Mouse (Mus musculus) kidney, embryonic 14.5 days (tissue): Measurements from ENCODE around the gene Nck2. TPM values are rescaled to one million over a fixed set of nuclear protein-coding genes. Genes with fewer than 3 reads are reported as not detected.

Source experiments
- ATAC-seq: fragments of 200-750 bp; cut with Nextera tagmentation; 2 replicates; pipeline ENCODE4 v1.8.0; 2017; ENCODE audit warnings: moderate number of reproducible peaks, mild to moderate bottlenecking, moderate TSS enrichment, moderate library complexity; ENCODE audit not compliant: low FRiP score, low TSS enrichment
- H3K27ac ChIP-seq: fragments of 300-500 bp; sonication (generic); 2 replicates; pipeline ENCODE4 v1.5.1; 2014; ENCODE audit warnings: low read depth, mild to moderate bottlenecking, low read length, moderate library complexity, mixed read lengths
- H3K27me3 ChIP-seq: fragments of 300-500 bp; sonication (generic); 2 replicates; pipeline ENCODE4 v1.6.1; 2014; ENCODE audit warnings: mild to moderate bottlenecking, low read length; ENCODE audit not compliant: control insufficient read depth, insufficient read depth
- H3K36me3 ChIP-seq: fragments of 300-500 bp; sonication (generic); 2 replicates; pipeline ENCODE4 v1.6.1; 2014; ENCODE audit warnings: low read length, mixed read lengths; ENCODE audit not compliant: control insufficient read depth, insufficient read depth
- H3K4me1 ChIP-seq: fragments of 300-500 bp; sonication (generic); 2 replicates; pipeline ENCODE4 v1.6.1; 2014; ENCODE audit warnings: low read length, mixed read lengths; ENCODE audit not compliant: control insufficient read depth, insufficient read depth
- H3K4me2 ChIP-seq: fragments of 300-500 bp; sonication (generic); replicated peaks from 2 replicates; pipeline ENCODE4 v1.6.1; 2014; ENCODE audit warnings: low read depth, mild to moderate bottlenecking, low read length
- H3K4me3 ChIP-seq: fragments of 300-500 bp; sonication (generic); 2 replicates; pipeline ENCODE4 v1.5.1; 2014; ENCODE audit warnings: mild to moderate bottlenecking, low read length
- H3K9ac ChIP-seq: fragments of 300-500 bp; sonication (generic); 2 replicates; pipeline ENCODE4 v1.6.1; 2014; ENCODE audit warnings: low read depth, mild to moderate bottlenecking, low read length, moderate library complexity
- H3K9me3 ChIP-seq: fragments of 300-500 bp; sonication (generic); 2 replicates; pipeline ENCODE4 v1.6.1; 2016; ENCODE audit warnings: low read length; ENCODE audit not compliant: control insufficient read depth
- WGBS: fragments of 180-500 bp; shearing (Covaris S2); extraction: QIAGEN DNeasy Blood & Tissue Kit; methylation state at CpG from one replicate; pipeline ENCODE4 v1.1.7; 2014; 5-methylcytosine and 5-hydroxymethylcytosine counted together
- polyA plus RNA-seq: library from polyadenylated mRNA; unstranded; fragments of >200 nt; fragmentation: Nextera tagmentation; extraction: Ambion mirVana; gene quantifications from 2 replicates; pipeline ENCODE4 v1.2.1, GENCODE M21; 2014

Gene Nck2
- polyA plus RNA-seq, 1 experiment from 2014 or later, result 54.0 TPM

DNA sequence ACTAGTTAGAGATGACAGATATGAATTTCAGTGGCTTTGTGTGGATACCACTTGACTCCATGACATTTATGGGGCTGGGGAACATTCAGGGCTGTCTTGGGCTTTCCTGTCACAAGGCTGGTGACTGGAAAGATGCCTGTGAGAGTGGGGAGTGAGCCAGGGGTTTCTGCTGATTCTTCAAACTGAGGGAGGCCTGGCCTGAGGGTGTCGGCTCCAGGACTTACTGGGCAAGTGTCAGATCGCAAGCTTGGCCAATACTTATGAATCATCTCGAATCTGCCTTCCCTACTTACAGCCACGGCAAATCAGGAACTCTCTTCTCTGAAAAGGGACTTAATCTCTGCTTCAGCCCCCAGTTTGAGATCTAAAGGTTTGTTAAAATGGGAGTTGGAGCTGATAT is 18.3 kb downstream of the Nck2 start:
- Histone ChIP-seq H3K4me3 (no peak overlapping the region), H3K36me3 (0 out of 2 replicates have a peak, but pooled peaks cover 3% of the 10 kb centered on the region), H3K4me2 (no peak overlapping the region), H3K27me3 (no peaks in the 10 kb centered on the region), H3K4me1 (peaks cover 19% of the 10 kb centered on the region; the same call in 1 of the 2 replicates), H3K9ac (no peak overlapping the region), H3K9me3 (no peaks in the 10 kb centered on the region), H3K27ac (no peak overlapping the region)
- WGBS, result 59% methylated on average over 4 of the region's 4 CpGs
- ATAC-seq, result no peak

DNA sequence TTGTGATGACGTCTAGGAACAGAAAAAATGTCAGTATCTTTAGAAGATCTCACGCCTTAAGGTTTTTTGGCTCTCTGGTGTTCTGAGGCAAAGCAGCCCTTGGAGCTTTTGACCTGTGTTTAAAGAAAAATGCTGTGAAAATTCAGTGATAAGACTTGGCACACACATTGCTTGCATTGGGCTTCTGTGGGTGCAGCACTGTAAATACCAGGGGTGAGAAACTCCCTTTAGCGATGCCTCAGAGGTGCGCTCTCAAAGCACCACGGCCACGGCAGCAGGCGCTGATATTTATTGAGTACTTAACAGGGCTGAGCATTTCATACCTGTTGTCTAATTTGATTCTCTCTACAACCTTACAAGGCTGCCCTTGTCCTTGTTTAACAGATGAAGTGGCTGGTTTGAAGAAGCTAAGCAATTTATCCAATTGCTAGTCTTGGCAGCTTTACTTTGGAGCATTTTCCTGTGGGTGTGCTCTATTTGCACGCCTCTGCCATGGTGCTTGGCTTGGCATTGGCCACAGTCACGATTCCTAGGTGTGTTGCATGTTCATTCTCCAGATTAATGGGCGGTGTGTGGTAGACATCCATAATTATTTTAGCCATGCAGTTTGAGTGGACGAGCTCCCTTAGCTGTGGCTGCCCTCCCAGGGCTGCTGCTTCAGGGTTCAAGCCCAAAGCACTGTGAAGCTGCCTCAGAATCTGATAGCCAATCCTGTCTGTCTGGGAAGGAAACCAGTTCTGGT is 19.7 kb downstream of the Nck2 start:
- WGBS, result 76% methylated on average over 11 of the region's 11 CpGs
- Histone ChIP-seq H3K27me3 (no peaks in the 10 kb centered on the region), H3K4me1 (peaks cover 29% of the 10 kb centered on the region; the same call in 1 of the 2 replicates), H3K9ac (no peak overlapping the region), H3K36me3 (0 out of 2 replicates have a peak, but pooled peaks cover 3% of the 10 kb centered on the region), H3K9me3 (no peaks in the 10 kb centered on the region), H3K4me3 (no peak overlapping the region), H3K27ac (no peak overlapping the region), H3K4me2 (no peak overlapping the region)
- ATAC-seq, result no peak

DNA sequence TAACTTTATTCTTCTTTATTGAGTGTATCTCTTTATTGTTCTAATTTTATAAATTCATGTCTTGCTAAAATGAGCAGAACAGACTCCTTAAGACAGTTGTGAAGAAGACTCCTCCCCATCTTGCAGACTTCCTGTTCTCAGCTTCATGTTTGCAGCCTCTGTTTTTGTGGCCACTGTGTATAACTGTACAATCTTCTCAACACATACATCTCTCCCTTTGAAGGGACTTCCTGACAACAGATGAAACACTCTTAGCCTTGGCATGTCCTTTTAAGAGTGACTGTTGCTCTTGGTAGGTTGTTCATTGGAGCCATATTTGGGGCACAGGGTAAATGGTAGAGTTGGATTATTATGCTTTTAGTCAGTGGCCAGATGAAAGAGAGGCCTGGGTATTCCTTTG is 20.6 kb downstream of the Nck2 start:
- Histone ChIP-seq H3K9me3 (no peaks in the 10 kb centered on the region), H3K27ac (no peak overlapping the region), H3K36me3 (0 out of 2 replicates have a peak, but pooled peaks cover 3% of the 10 kb centered on the region), H3K4me3 (no peak overlapping the region), H3K4me2 (no peak overlapping the region), H3K9ac (no peak overlapping the region), H3K27me3 (no peaks in the 10 kb centered on the region), H3K4me1 (peaks cover 33% of the 10 kb centered on the region; the same call in 1 of the 2 replicates)
- ATAC-seq, result no peak

DNA sequence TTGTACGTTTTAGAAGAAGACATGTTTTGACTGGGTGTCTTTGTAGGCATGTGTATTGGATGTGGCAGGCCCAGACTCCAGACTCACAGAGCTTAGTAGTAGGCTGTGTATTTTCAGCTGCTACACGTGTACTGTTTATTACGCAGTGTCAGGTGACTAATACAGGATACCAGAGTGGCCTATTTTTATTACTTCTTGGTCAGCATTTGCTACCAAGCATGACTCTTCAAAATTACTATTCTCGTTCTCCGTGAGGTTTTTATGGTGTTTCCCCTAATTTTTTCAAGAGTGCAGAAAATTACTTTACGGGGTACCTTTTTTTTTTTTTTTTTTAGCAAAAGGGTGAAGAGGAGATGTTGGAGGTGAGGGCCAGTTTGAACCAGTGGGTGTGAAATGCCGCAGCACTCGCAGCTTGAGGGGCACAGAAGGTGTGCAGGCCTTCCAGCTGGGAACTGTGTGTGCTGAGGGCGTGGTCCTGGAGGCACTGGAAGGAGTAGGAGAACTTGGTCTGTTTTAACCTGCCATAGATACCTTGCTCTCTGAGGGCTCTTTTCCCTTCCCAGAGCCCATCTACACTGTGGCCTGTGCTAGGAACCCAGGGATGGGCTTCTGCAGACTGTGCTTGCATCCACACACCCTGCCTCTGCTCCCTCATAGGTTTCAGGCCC is 21.7 kb downstream of the Nck2 start:
- H3K9me3 ChIP-seq, result no peaks in the 10 kb centered on the region
- no peaks in the 10 kb centered on the region for H3K27me3 ChIP-seq
- peaks cover 35% of the 10 kb centered on the region; the same call in 1 of the 2 replicates for H3K4me1 ChIP-seq
- no peak overlapping the region for H3K4me2 ChIP-seq
- 0 out of 2 replicates have a peak, but pooled peaks cover 3% of the 10 kb centered on the region for H3K36me3 ChIP-seq
- no peak overlapping the region for H3K27ac ChIP-seq
- no peak overlapping the region for H3K9ac ChIP-seq
- WGBS, result 67% methylated on average over 9 of the region's 9 CpGs
- H3K4me3 ChIP-seq, result no peak overlapping the region
- no peak for ATAC-seq

DNA sequence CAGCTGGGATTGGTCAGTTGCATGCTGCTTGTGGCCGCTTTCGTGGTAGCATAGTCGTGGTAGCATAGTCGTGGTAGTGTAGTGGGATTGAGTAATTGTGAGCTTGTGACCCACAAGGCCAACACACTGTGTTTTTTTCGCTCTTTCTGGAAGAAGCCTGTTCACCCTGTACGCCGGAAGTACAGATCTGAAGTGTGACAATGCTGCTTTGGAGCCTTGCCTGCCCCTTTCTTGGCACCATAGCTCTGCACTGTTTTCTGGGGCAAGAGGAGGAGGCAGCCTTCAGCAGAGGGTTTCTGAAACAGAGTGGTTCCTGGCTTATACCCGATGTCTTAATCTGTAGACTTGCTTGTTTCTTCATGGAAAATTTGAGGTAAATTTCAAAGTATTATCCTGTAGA is 23.3 kb downstream of the Nck2 start:
- Histone ChIP-seq H3K9ac (no peak overlapping the region), H3K27me3 (no peaks in the 10 kb centered on the region), H3K36me3 (no peaks in the 10 kb centered on the region), H3K4me1 (peaks cover 50% of the 10 kb centered on the region), H3K9me3 (no peaks in the 10 kb centered on the region), H3K27ac (no peak overlapping the region), H3K4me3 (no peak overlapping the region), H3K4me2 (no peak overlapping the region)
- no peak for ATAC-seq
- WGBS, result 87% methylated on average over 8 of the region's 8 CpGs

DNA sequence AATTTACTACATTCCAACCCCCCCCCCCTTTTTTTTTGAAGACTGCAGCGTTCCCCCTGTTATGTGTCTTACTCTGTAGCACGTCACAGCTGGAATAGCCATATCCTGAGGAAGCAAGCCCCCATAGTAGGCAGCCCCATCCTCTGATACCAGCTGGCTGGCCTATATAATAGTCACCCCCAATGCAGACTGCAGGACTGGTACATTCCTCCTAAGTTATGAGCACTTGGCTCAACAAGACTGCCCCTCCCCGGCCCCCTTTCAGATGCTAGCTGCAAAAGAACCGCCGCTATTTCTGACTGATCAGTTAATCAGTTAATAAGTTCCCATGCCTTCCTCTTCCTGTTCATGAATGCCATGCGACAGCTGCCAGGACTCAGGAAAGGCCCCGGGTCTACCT is 23.8 kb downstream of the Nck2 start:
- Histone ChIP-seq H3K4me2 (no peak overlapping the region), H3K27me3 (no peaks in the 10 kb centered on the region), H3K9me3 (no peaks in the 10 kb centered on the region), H3K4me3 (no peak overlapping the region), H3K36me3 (no peaks in the 10 kb centered on the region), H3K4me1 (peaks cover 50% of the 10 kb centered on the region), H3K9ac (no peak overlapping the region), H3K27ac (no peak overlapping the region)
- ATAC-seq, result no peak
- 65% methylated on average over 7 of the region's 7 CpGs for WGBS

DNA sequence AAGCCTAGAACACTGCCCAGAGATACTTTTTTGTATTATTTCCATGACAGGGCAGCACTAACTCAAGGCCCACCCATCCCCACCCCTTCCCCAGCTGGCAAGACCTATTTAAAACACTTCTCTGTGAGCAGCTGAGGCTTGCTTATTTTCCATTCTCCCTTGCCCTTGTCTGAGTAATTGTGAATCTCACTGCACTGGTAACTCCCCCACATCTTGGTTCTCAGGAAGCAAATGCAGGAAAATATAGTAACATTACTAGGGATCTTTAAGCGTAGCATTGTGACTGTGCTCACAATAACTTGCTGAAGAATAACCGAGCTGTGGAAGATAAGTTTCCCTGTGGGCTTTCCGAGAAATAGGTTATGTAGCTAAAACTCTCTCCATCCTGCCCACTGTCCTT is 24.6 kb downstream of the Nck2 start:
- Histone ChIP-seq H3K4me3 (no peak overlapping the region), H3K27ac (no peak overlapping the region), H3K36me3 (no peaks in the 10 kb centered on the region), H3K4me2 (no peak overlapping the region), H3K9me3 (no peaks in the 10 kb centered on the region), H3K9ac (no peak overlapping the region), H3K27me3 (no peaks in the 10 kb centered on the region), H3K4me1 (peaks cover 51% of the 10 kb centered on the region)
- 72% methylated on average over 3 of the region's 3 CpGs for WGBS
- no peak; the same call in 1 of the 2 replicates for ATAC-seq

DNA sequence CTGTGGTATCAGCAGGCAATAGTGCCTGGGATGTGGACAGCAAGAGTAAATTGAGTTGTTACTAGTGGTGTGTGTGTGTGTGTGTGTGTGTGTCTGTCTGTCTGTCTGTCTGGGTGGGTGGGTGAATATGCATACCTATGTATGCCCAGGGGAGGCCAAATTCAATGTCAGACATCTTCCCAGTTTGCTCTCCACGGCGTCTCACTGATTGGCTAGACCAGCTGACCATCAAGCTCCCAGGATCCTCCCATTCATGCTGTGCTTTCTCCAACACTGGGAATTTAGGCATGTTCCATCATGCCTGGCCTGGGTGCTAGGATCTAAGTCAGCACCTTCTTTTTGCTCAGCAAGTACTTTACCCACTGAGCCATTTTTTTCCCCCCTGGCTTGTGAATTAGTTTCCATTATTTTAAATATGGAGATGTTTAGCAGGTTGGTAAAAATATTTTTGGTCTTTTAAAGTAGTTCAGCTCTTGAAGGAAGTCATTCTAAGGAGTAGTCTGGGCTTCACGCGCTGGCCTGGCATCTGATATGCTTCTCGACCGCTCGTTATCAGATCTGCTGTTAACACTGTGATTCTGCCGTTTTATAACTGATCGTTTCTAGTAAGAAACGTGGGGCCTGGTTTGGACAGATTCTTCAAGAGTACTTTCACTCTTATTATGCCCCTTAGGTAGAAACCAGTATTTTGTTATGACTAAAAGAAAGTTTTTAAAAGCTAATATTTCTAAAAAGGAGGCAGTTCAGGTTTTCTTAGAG is 26.2 kb downstream of the Nck2 start:
- H3K36me3 ChIP-seq, result no peaks in the 10 kb centered on the region
- H3K9me3 ChIP-seq, result no peaks in the 10 kb centered on the region
- peaks cover 54% of the 10 kb centered on the region for H3K4me1 ChIP-seq
- WGBS, result 73% methylated on average over 10 of the region's 10 CpGs
- H3K4me2 ChIP-seq, result no peak overlapping the region
- no peak for ATAC-seq
- H3K4me3 ChIP-seq, result no peak overlapping the region
- no peaks in the 10 kb centered on the region for H3K27me3 ChIP-seq
- H3K9ac ChIP-seq, result no peak overlapping the region
- H3K27ac ChIP-seq, result no peak overlapping the region
